Mouse (Mus musculus) retina, postnatal 1 day (tissue): ENCODE measurements around the gene Kcng4.

Experiments
- DNase-seq: peaks from one replicate; pipeline ENCODE4 v3.0.0-alpha.2; 2012

Kcng4 gene

GRCm38 (mm10) chr8:119639798-119640197, 4.3 kb upstream of the Kcng4 start:
- no peak for DNase-seq

GRCm38 (mm10) chr8:119638261-119638660, 2.8 kb upstream of the Kcng4 start:
- DNase-seq = no peak

GRCm38 (mm10) chr8:119637381-119637780, 1.9 kb upstream of the Kcng4 start:
- no peak for DNase-seq

GRCm38 (mm10) chr8:119636766-119637165, 1.3 kb upstream of the Kcng4 start:
- DNase-seq = no peak

GRCm38 (mm10) chr8:119635958-119636357, 478 bp upstream of the Kcng4 start:
- no peak for DNase-seq

GRCm38 (mm10) chr8:119634616-119635336, 704 bp downstream of the Kcng4 start:
- DNase-seq = peak; percentile 51

GRCm38 (mm10) chr8:119632909-119633308, 2.6 kb downstream of the Kcng4 start:
- DNase-seq = no peak

GRCm38 (mm10) chr8:119632246-119632645, 3.2 kb downstream of the Kcng4 start:
- no peak for DNase-seq

GRCm38 (mm10) chr8:119630841-119631240, 4.6 kb downstream of the Kcng4 start:
- peak; percentile 78 for DNase-seq

- no peak for DNase-seq
These were observed 7.7 kb downstream of the Kcng4 start for GRCm38 (mm10) chr8:119627613-119628359.

GRCm38 (mm10) chr8:119627199-119627598, 8.3 kb downstream of the Kcng4 start:
- no peak for DNase-seq

- no peak for DNase-seq
These were observed 9.7 kb downstream of the Kcng4 start for GRCm38 (mm10) chr8:119625788-119626187.

GRCm38 (mm10) chr8:119624916-119625315, 10.6 kb downstream of the Kcng4 start:
- no peak for DNase-seq

GRCm38 (mm10) chr8:119623744-119624143, 11.7 kb downstream of the Kcng4 start:
- DNase-seq = no peak

- no peak for DNase-seq
These were observed 12.4 kb downstream of the Kcng4 start for GRCm38 (mm10) chr8:119623061-119623460.

- DNase-seq = no peak
These were observed 12.9 kb downstream of the Kcng4 start for GRCm38 (mm10) chr8:119622555-119622954.

- DNase-seq = no peak
These were observed 14.5 kb downstream of the Kcng4 start for GRCm38 (mm10) chr8:119620848-119621465.

GRCm38 (mm10) chr8:119620116-119620840, 15.2 kb downstream of the Kcng4 start:
- no peak for DNase-seq

GRCm38 (mm10) chr8:119618887-119619286, 16.6 kb downstream of the Kcng4 start:
- no peak for DNase-seq

GRCm38 (mm10) chr8:119617586-119617985, 17.9 kb downstream of the Kcng4 start:
- DNase-seq = no peak

- DNase-seq = no peak
These were observed 18.7 kb downstream of the Kcng4 start for GRCm38 (mm10) chr8:119616811-119617210.

- DNase-seq = no peak
These were observed 19.1 kb downstream of the Kcng4 start for GRCm38 (mm10) chr8:119616358-119616757.

GRCm38 (mm10) chr8:119615096-119615495, 20.4 kb downstream of the Kcng4 start:
- no peak for DNase-seq
